Mouse (Mus musculus): ENCODE results near the gene Plcb3.
A peak's percentile ranks its signal among the peaks of the same experiment; 100 is the strongest.

DNA sequence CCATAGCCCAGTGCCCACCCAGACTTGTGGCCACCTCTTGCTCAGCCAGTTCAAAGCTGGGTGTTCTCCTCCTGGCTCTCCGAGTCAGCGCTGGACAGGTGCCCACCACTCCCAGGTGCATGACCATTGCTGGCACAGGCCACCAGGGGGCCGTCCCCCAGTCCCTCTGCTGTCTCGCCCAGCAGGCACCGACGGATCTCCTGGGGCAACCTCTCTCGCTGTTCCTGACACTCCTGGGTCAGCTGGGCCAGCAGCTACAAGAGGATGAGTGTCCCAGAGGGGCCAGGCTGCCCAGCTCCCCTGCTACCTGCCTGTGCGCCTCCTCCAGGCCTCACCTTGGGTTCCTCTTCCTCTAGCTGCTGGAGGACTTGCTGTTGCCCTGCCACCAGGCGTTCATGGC is 22.2 kb downstream of the Plcb3 start:
- TF ChIP-seq CTCF (IDR thresholded peaks at IDR 0.05; ENCODE audit: control insufficient read depth, insufficient read depth, low read length) (peak; percentile 49; the same call in 1 of the 2 replicates), POLR2A (IDR thresholded peaks at IDR 0.05; ENCODE audit: borderline replicate concordance, control insufficient read depth, low read depth, low read length) (no peak)

Measured in bone marrow, adult 2 months (tissue).